Mouse (Mus musculus): ENCODE results near the gene Pilrb1. TPM values are rescaled to one million over a fixed set of nuclear protein-coding genes. Genes with fewer than 3 reads are reported as not detected.
"Not testable (repeated sequence)": the region's sequence is repeated elsewhere in the genome, so short reads cannot be mapped to it uniquely, and the experiment has no call there.

Pilrb1 gene
- not detected in 2 replicates for polyA plus RNA-seq (2014; fragmentation: Nextera tagmentation; extraction: Ambion mirVana)

DNA sequence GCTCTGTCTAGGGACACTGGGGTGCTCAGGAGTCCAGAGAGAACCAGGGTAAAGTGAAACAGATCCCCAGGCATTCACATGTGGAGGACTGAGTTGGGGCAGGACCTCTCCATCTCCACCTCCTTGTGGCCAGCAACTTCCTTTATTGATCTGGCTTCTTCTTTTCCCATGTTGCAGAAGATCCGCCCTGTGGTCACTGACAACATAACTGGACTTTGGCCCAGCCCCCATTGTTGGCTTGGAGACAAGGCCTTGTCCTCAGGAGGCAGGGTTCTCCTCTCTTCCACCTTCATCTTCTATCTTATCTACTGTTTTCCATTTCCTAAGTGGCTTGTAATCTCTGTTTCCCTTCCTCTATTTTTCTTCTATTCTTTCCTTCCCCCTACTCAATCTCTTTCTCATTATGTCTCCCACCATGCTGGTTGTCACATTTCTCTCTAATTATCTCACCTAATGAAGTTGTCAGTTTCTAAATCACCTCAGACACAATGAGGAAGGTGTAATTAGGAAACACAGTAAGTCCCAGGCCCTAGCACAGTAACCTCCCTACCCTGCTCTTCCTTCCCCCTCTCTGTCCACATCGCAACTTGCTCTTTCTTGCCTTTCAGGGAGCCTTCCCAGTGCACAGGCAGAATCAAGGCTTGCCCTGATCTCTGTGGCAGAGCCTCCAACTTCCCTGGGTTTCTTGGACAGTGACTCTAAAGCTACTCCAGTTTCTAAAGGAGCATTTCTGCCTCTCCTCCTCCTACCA lies at the start of gene Pilrb1:
TSS of gene Pilrb1 (minus strand) at position 147 of the 751 bp plus-strand sequence.
- H3K4me2 ChIP-seq; ATAC-seq (ENCODE audit: low FRiP score); H3K9me3 ChIP-seq (ENCODE audit: control insufficient read depth, low read length); H3K9ac ChIP-seq (ENCODE audit: low read length); H3K36me3 ChIP-seq (ENCODE audit: control insufficient read depth, insufficient read depth, low read length); H3K27me3 ChIP-seq (ENCODE audit: control insufficient read depth, insufficient read depth, low read length); H3K27ac ChIP-seq (ENCODE audit: low read depth, low read length); H3K4me3 ChIP-seq (ENCODE audit: low read depth, low read length); H3K4me1 ChIP-seq (ENCODE audit: control insufficient read depth, insufficient read depth, low read length); DNase-seq (ENCODE audit: low spot score, missing footprints): not testable (repeated sequence)
- 60% methylated on average over 2 of the region's 2 CpGs for WGBS

DNA sequence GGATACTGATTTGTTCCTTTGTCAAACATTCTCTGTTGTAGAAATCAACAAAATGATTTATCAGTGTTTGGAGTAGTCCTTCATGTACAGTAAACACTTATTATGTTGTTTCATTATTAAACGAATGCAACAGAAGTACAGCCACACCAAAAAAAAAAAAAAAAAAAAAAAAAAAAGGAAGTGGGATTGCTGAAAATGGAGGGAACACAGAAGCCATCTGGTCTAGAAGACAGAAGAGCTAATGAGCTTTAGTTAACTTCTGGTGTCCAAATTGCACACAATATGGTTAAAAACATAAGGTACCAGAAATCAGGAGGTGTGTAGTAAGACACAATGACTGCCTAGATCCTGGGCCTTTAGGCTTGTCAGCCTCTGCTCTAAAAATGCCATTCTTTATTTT lies 39.9 kb upstream of the Pilrb1 start:
- Histone ChIP-seq H3K9ac (ENCODE audit: low read length) (no peak overlapping the region), H3K4me3 (ENCODE audit: low read depth, low read length) (no peak overlapping the region), H3K4me2 (no peak overlapping the region), H3K27me3 (ENCODE audit: control insufficient read depth, insufficient read depth, low read length) (no peaks in the 10 kb centered on the region), H3K36me3 (ENCODE audit: control insufficient read depth, insufficient read depth, low read length) (no peaks in the 10 kb centered on the region), H3K27ac (ENCODE audit: low read depth, low read length) (no peak overlapping the region), H3K9me3 (ENCODE audit: control insufficient read depth, low read length) (no peaks in the 10 kb centered on the region), H3K4me1 (ENCODE audit: control insufficient read depth, insufficient read depth, low read length) (no peaks in the 10 kb centered on the region)
- DNase-seq (ENCODE audit: low spot score, missing footprints), result no peak
- WGBS, result 82% methylated on average over 1 of the region's 1 CpGs
- ATAC-seq (ENCODE audit: low FRiP score), result no peak

DNA sequence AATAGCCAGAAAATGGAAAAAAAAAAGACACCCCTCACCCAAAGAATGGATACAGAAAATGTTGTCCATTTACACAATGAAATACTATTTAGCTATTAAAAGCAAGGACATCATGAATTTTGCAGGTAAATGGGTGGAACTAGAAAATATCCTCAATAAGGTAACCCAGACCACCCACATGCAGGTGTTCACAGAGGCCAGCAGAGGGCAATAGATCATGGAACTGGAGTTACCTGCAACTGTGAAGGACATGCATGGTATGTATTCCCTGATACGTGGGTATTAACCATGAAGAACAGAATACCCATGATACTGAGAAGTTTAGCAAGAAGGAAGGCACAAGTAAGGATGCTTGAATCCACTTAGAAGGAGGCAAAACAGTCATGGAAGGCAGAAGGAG lies 35.0 kb upstream of the Pilrb1 start:
- H3K9me3 ChIP-seq (ENCODE audit: control insufficient read depth, low read length), result no peaks in the 10 kb centered on the region
- H3K27ac ChIP-seq (ENCODE audit: low read depth, low read length), result no peak overlapping the region
- H3K4me2 ChIP-seq, result no peak overlapping the region
- no peak overlapping the region for H3K9ac ChIP-seq (ENCODE audit: low read length)
- ATAC-seq (ENCODE audit: low FRiP score), result no peak
- H3K36me3 ChIP-seq (ENCODE audit: control insufficient read depth, insufficient read depth, low read length), result no peaks in the 10 kb centered on the region
- no peak overlapping the region for H3K4me3 ChIP-seq (ENCODE audit: low read depth, low read length)
- WGBS, result 68% methylated on average over 1 of the region's 1 CpGs
- no peaks in the 10 kb centered on the region for H3K4me1 ChIP-seq (ENCODE audit: control insufficient read depth, insufficient read depth, low read length)
- DNase-seq (ENCODE audit: low spot score, missing footprints), result no peak
- no peaks in the 10 kb centered on the region for H3K27me3 ChIP-seq (ENCODE audit: control insufficient read depth, insufficient read depth, low read length)

DNA sequence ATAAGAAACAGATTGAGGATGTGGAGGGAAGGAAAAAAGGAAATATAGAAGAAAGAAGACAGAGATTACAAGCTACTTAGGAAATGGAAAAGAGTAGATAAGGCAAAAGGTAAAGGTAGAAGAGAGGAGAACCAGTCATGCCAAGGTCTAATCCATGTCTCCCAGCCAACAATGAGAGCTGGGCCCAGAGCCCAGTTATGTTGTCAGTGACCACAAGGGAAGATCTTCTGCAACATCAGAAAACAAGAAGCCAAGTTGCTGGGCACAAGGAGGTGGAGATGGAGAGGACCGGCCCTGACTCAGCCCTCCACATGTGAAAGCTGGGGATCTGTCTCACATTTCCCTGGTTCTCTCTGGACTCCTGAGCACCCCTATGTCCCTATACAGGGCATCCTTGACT lies 29.8 kb upstream of the Pilrb1 start:
- Histone ChIP-seq H3K36me3 (ENCODE audit: control insufficient read depth, insufficient read depth, low read length) (no peaks in the 10 kb centered on the region), H3K27me3 (ENCODE audit: control insufficient read depth, insufficient read depth, low read length) (no peaks in the 10 kb centered on the region), H3K9ac (ENCODE audit: low read length) (no peak overlapping the region), H3K27ac (ENCODE audit: low read depth, low read length) (no peak overlapping the region), H3K4me3 (ENCODE audit: low read depth, low read length) (no peak overlapping the region), H3K9me3 (ENCODE audit: control insufficient read depth, low read length) (no peaks in the 10 kb centered on the region), H3K4me1 (ENCODE audit: control insufficient read depth, insufficient read depth, low read length) (no peaks in the 10 kb centered on the region), H3K4me2 (no peak overlapping the region)
- no peak for DNase-seq (ENCODE audit: low spot score, missing footprints)
- ATAC-seq (ENCODE audit: low FRiP score), result no peak
- WGBS, result 93% methylated on average over 1 of the region's 1 CpGs

DNA sequence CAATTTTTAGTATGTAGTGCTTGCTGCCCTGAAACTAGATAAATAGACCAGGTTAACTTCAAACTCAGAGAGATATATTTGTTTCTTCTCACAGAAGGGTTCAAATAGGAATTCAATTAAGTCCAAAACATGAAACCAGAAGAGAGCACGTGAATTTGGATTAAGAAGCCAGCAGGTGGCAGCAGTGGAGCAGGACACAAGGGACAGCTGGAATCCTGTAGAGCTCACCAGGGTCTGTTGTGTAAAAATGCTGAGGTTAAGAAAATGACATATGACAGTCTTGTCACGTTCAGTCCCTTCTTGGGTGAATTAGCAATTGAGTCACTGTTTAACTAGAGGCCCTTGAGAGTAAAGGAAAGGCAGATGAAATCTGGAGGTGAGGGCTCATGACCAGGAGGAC lies 28.0 kb upstream of the Pilrb1 start:
- H3K9ac ChIP-seq (ENCODE audit: low read length), result no peak overlapping the region
- no peaks in the 10 kb centered on the region for H3K9me3 ChIP-seq (ENCODE audit: control insufficient read depth, low read length)
- H3K27me3 ChIP-seq (ENCODE audit: control insufficient read depth, insufficient read depth, low read length), result no peaks in the 10 kb centered on the region
- 27% methylated on average over 2 of the region's 2 CpGs for whole genome bisulfite sequencing
- H3K4me1 ChIP-seq (ENCODE audit: control insufficient read depth, insufficient read depth, low read length), result no peaks in the 10 kb centered on the region
- no peak overlapping the region for H3K4me2 ChIP-seq
- peak; percentile 89 for DNase-seq (ENCODE audit: low spot score, missing footprints)
- H3K36me3 ChIP-seq (ENCODE audit: control insufficient read depth, insufficient read depth, low read length), result no peaks in the 10 kb centered on the region
- no peak for ATAC-seq (ENCODE audit: low FRiP score)
- no peak overlapping the region for H3K4me3 ChIP-seq (ENCODE audit: low read depth, low read length)
- H3K27ac ChIP-seq (ENCODE audit: low read depth, low read length), result no peak overlapping the region

DNA sequence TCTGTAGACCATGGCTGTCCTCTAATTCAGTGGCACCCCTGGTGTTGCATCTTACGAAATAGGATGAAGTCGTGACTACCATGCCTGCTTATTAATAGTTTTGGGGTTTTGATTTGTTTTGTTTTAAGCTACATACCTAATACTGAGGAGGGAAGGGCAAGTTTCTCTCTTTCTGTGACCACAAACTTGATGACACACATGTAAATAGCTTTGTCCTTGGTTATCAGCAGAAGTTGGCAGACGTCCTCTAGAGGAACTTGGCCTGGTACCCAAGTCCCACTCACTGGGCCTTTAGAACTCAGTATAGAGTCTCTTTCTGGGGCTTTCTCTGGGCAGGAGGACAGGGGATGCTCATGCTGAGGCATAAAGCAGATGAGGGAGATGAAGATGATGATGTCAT lies 25.4 kb upstream of the Pilrb1 start:
- Histone ChIP-seq H3K27ac (ENCODE audit: low read depth, low read length) (no peak overlapping the region), H3K4me3 (ENCODE audit: low read depth, low read length) (no peak overlapping the region), H3K9ac (ENCODE audit: low read length) (no peak overlapping the region), H3K4me2 (no peak overlapping the region), H3K36me3 (ENCODE audit: control insufficient read depth, insufficient read depth, low read length) (no peaks in the 10 kb centered on the region), H3K9me3 (ENCODE audit: control insufficient read depth, low read length) (no peaks in the 10 kb centered on the region), H3K27me3 (ENCODE audit: control insufficient read depth, insufficient read depth, low read length) (no peaks in the 10 kb centered on the region), H3K4me1 (ENCODE audit: control insufficient read depth, insufficient read depth, low read length) (no peaks in the 10 kb centered on the region)
- WGBS, result 75% methylated on average over 3 of the region's 3 CpGs
- DNase-seq (ENCODE audit: low spot score, missing footprints) (no peak), ATAC-seq (ENCODE audit: low FRiP score) (no peak)

DNA sequence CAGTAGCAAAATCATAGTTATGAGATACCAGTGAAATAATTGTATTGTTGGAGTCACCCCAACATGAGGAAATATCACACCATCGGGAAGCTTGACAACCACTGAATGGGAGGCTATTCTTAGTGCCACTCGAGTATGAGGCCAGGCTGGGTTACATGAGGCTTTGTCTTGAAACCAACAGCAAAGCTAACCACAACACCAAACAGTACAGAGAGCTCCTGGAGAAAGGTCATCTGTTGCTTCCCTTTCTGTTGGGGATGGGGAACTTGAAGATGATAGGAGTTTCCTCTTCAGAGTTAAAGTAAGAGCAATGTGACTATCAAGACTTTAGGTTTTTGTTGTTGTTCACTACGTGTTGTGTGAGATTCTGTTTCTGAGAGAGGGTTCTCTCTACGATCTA lies 25.0 kb upstream of the Pilrb1 start:
- WGBS, result 80% methylated on average over 4 of the region's 4 CpGs
- H3K4me2 ChIP-seq, result no peak overlapping the region
- no peak overlapping the region for H3K9ac ChIP-seq (ENCODE audit: low read length)
- H3K4me1 ChIP-seq (ENCODE audit: control insufficient read depth, insufficient read depth, low read length), result no peaks in the 10 kb centered on the region
- H3K27ac ChIP-seq (ENCODE audit: low read depth, low read length), result no peak overlapping the region
- DNase-seq (ENCODE audit: low spot score, missing footprints) (no peak), ATAC-seq (ENCODE audit: low FRiP score) (no peak)
- H3K36me3 ChIP-seq (ENCODE audit: control insufficient read depth, insufficient read depth, low read length), result no peaks in the 10 kb centered on the region
- no peaks in the 10 kb centered on the region for H3K27me3 ChIP-seq (ENCODE audit: control insufficient read depth, insufficient read depth, low read length)
- no peak overlapping the region for H3K4me3 ChIP-seq (ENCODE audit: low read depth, low read length)
- no peaks in the 10 kb centered on the region for H3K9me3 ChIP-seq (ENCODE audit: control insufficient read depth, low read length)

DNA sequence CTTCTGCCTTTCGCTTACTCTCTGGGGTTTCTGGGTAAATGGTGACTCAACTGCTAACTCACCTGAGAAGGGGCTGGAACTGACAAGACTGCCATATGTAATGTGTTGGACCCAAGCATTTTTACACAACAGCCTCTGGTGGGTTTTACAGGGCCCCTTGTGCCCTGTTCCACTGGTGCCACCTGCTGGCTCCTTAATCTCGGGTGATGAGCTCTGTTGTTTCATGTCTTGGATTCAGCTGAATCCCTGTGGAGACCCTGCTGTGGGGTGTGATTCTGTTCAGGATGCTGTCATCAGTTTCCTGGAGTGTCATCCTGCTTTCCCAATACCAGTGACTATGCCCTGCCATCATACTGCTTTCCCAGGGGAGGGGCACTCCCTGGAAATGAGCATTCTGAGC lies 20.0 kb upstream of the Pilrb1 start:
- Histone ChIP-seq H3K4me2 (no peak overlapping the region), H3K9me3 (ENCODE audit: control insufficient read depth, low read length) (no peaks in the 10 kb centered on the region), H3K4me3 (ENCODE audit: low read depth, low read length) (no peak overlapping the region), H3K27me3 (ENCODE audit: control insufficient read depth, insufficient read depth, low read length) (no peaks in the 10 kb centered on the region), H3K36me3 (ENCODE audit: control insufficient read depth, insufficient read depth, low read length) (no peaks in the 10 kb centered on the region), H3K9ac (ENCODE audit: low read length) (no peak overlapping the region), H3K27ac (ENCODE audit: low read depth, low read length) (no peak overlapping the region), H3K4me1 (ENCODE audit: control insufficient read depth, insufficient read depth, low read length) (no peaks in the 10 kb centered on the region)
- DNase-seq (ENCODE audit: low spot score, missing footprints) (no peak), ATAC-seq (ENCODE audit: low FRiP score) (no peak)
- WGBS, result 48% methylated on average over 2 of the region's 2 CpGs

DNA sequence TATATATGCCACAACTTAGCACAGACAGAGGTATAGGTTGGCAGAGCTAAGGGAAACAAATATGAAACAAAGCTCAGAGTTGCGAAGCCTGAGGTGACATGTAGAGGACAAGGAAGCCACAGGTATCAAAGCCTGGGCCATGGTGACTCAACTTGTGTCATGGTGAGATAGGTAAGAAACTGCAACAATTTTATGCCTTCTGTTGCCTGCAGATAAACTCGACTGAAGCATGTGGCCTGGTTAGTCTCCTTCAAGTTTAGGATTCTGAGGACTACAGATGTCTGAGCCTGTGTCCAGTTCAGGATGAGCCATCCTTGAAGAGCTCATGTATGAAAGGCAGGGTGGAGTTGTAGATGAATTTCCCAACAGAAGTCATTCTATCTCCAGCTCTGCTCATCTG lies 17.1 kb upstream of the Pilrb1 start:
- Histone ChIP-seq H3K9ac (ENCODE audit: low read length) (no peak overlapping the region), H3K27me3 (ENCODE audit: control insufficient read depth, insufficient read depth, low read length) (no peaks in the 10 kb centered on the region), H3K4me2 (no peak overlapping the region), H3K9me3 (ENCODE audit: control insufficient read depth, low read length) (no peaks in the 10 kb centered on the region), H3K36me3 (ENCODE audit: control insufficient read depth, insufficient read depth, low read length) (no peaks in the 10 kb centered on the region), H3K4me3 (ENCODE audit: low read depth, low read length) (no peak overlapping the region), H3K27ac (ENCODE audit: low read depth, low read length) (no peak overlapping the region), H3K4me1 (ENCODE audit: control insufficient read depth, insufficient read depth, low read length) (no peaks in the 10 kb centered on the region)
- DNase-seq (ENCODE audit: low spot score, missing footprints) (no peak), ATAC-seq (ENCODE audit: low FRiP score) (no peak)
- WGBS, result 86% methylated on average over 2 of the region's 2 CpGs

Data from midbrain, embryonic 11.5 days (tissue).